Mouse (Mus musculus) granulocyte monocyte progenitor cell, adult 5-6 weeks (primary cell): Measurements from ENCODE around the gene Cd3g. TPM values are rescaled to one million over a fixed set of nuclear protein-coding genes. Genes with fewer than 3 reads are reported as not detected.
"Not testable (repeated sequence)": the region's sequence is repeated elsewhere in the genome, so short reads cannot be mapped to it uniquely, and the experiment has no call there.

Experiments used
- ATAC-seq: replicated peaks from 2 replicates; pipeline ENCODE4 v1.8.0; 2016; ENCODE audit warnings: mild to moderate bottlenecking, moderate TSS enrichment, inconsistent platforms; ENCODE audit not compliant: poor library complexity, severe bottlenecking
- total RNA-seq, 2 experiments: library from RNA; stranded (forward) in 1 of 2; stranded (reverse) in 1 of 2; fragments of 200-712, 200-1000 nt in 1 of 2; fragments of >200 nt in 1 of 2; fragmentation: Nextera tagmentation in 1 of 2; gene quantifications; 2 replicates each; pipeline ENCODE4 v1.2.3; 2014 to 2017

Gene Cd3g
- total RNA-seq, 2 experiments from 2014 or later: not detected

- ATAC-seq: peak; percentile 48
Observed at GRCm38 (mm10) chr9:44986976-44987375, 6.7 kb upstream of the Cd3g start.

GRCm38 (mm10) chr9:44986242-44986781 lies 6.1 kb upstream of the Cd3g start:
- peak; percentile 98 for ATAC-seq

GRCm38 (mm10) chr9:44985721-44986161 lies 5.5 kb upstream of the Cd3g start:
- no peak for ATAC-seq

- ATAC-seq: no peak
Observed at GRCm38 (mm10) chr9:44983001-44983400, 2.8 kb upstream of the Cd3g start.

- ATAC-seq: no peak
Observed at GRCm38 (mm10) chr9:44982531-44982930, 2.3 kb upstream of the Cd3g start.

GRCm38 (mm10) chr9:44982081-44982480 lies 1.9 kb upstream of the Cd3g start:
- ATAC-seq: no peak

GRCm38 (mm10) chr9:44981676-44982075 lies 1.4 kb upstream of the Cd3g start, which contains the start of gene Cd3d:
Gene Cd3d, plus strand, starts transcription at chr9:44981786.
- ATAC-seq: no peak

- no peak for ATAC-seq
Observed at GRCm38 (mm10) chr9:44981104-44981503, 873 bp upstream of the Cd3g start.

GRCm38 (mm10) chr9:44979806-44980205 lies 425 bp downstream of the Cd3g start:
- no peak for ATAC-seq

- ATAC-seq: no peak
Observed at GRCm38 (mm10) chr9:44977813-44978212, 2.4 kb downstream of the Cd3g start.

- no peak for ATAC-seq
Observed at GRCm38 (mm10) chr9:44969450-44969849, 10.8 kb downstream of the Cd3g start.

- not testable (repeated sequence) for ATAC-seq
Observed at GRCm38 (mm10) chr9:44967763-44968162, 12.5 kb downstream of the Cd3g start.

GRCm38 (mm10) chr9:44966815-44967242 lies 13.4 kb downstream of the Cd3g start:
- ATAC-seq: peak; percentile 79

- ATAC-seq: no peak
Observed at GRCm38 (mm10) chr9:44965833-44966466, 14.3 kb downstream of the Cd3g start.

- peak; percentile 95 for ATAC-seq
Observed at GRCm38 (mm10) chr9:44965126-44965832, 15.0 kb downstream of the Cd3g start, which contains the start of gene Ube4a. Gene Ube4a, minus strand, starts transcription at chr9:44965600.

- no peak for ATAC-seq
Observed at GRCm38 (mm10) chr9:44954432-44954831, 25.8 kb downstream of the Cd3g start.

GRCm38 (mm10) chr9:44947836-44948235 lies 32.4 kb downstream of the Cd3g start:
- ATAC-seq: no peak

- ATAC-seq: no peak
Observed at GRCm38 (mm10) chr9:44946185-44946695, 34.0 kb downstream of the Cd3g start.

- no peak for ATAC-seq
Observed at GRCm38 (mm10) chr9:44942421-44942820, 37.8 kb downstream of the Cd3g start.

GRCm38 (mm10) chr9:44941756-44942155 lies 38.5 kb downstream of the Cd3g start:
- no peak for ATAC-seq

GRCm38 (mm10) chr9:44921543-44921942 lies 58.7 kb downstream of the Cd3g start:
- no peak for ATAC-seq
